Mouse (Mus musculus) left cerebral cortex, adult 8-10 months (tissue): ENCODE measurements at regions not wholly inside any gene's neighbourhood (a gene's known extent, or its start where the extent isn't known, plus 50 kb on each side); places are given as distances from the start of the nearest gene placed in this dataset.

Source experiments
- DNase-seq, 2 experiments: peaks; one replicate each; pipeline ENCODE4 v3.0.0; 2022; ENCODE audit warnings: low spot score in 2 of 2

DNA sequence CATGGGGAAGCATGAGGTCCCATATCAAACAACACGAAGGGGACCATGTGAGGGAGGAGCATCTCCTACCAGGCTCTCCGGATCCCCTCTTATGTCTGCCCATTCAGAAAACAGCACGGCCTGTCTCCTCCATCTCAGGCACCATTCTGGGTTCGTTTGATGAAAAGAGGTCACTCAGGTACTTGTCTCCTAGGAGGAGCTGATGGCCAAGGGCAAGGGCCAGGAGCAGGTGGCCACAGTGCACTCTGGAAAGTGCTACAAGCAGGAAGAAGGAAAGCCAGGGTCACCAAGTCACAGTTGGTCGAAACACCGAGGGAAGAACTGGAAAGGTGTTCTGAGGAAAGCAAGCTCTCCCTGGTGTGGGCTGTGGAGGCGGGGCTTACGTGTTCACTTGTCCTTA is 135.9 kb upstream of the Mkln1 start:
- DNase-seq = no peak

DNA sequence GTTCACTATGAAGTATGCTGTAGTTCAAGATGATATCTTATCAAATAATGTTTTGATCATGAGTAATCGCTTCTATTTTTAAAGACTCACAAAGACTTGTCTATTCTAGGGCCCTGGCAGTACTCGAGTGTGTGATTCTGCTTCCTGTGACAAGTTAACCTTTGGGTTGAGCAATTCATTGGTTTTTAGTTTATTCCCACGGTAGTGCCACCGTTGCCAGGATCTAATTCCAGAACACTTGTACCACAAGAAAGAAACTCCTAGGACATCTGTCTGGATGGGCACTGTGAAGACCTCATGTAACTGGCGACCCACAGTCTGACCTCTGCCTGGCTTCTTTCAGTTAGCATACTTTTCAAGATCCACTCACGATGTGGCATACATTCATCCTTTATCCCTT is 134.7 kb upstream of the Mkln1 start:
- DNase-seq = no peak

- no peak for DNase-seq
Measured at GRCm38 (mm10) chr6:31266441-31267040, 132.0 kb upstream of the Mkln1 start.

GRCm38 (mm10) chr6:31268057-31268456 is 130.5 kb upstream of the Mkln1 start:
- DNase-seq = no peak

GRCm38 (mm10) chr6:31273816-31274215 is 124.7 kb upstream of the Mkln1 start:
- DNase-seq = no peak

DNA sequence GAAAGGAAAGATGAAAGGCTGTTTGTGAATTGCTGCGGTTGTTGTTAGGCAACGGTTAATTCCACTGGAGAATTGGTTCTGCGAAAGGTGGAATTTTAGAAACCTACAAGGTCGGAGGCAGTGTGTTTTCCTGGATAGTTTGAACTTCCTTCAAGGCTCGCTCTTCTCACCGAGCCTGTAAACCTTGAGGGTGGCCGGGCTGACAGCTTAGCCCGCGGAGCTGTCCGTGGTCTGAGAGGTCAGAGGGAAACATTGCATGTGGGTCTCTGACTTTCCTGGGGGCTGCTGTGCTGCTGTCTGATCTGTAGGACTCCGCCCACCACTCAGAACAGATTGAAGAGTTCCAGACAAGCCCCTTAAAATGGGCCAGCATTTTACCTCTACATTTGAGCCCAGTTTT is 124.3 kb upstream of the Mkln1 start:
- DNase-seq = no peak

DNA sequence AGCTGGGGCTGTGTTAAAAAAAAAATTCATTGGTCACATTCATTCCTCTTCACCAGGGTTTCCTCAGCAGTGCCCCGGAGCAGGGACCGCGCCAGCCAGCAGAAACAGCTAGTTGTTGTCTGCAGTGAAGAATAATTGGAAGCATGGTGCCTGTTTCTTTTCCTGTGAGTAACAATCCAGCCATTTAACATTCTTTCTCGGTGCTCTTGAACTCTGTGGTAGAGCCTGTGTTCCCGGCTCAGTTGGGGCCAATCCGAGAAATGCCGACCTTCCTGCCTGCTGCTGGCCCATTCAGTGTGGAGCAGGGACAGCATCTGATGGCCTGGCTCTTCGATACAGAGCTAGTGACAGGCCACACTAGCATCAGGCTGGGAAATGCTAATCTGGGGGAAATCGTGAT is 120.7 kb upstream of the Mkln1 start:
- DNase-seq = no peak

DNA sequence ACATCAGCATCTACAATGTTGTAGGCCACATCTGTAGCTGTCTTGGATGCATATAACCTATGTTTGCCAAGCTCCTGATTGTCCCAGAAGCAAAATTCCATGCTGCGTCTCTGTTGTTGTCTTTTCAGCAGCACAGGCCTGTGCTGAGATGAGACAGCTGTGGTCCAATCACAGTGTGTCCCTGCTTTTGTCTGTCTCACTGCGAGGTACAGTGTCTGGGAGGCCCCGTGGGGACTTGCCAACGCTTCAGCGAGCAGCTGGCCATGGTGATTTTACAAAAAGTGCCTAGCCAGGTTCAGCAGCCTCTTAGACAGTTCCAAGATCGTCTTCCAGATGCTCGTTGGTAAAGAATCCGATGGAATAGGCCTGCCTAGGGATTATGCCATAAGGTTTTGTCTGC is 114.6 kb upstream of the Mkln1 start:
- no peak for DNase-seq

DNA sequence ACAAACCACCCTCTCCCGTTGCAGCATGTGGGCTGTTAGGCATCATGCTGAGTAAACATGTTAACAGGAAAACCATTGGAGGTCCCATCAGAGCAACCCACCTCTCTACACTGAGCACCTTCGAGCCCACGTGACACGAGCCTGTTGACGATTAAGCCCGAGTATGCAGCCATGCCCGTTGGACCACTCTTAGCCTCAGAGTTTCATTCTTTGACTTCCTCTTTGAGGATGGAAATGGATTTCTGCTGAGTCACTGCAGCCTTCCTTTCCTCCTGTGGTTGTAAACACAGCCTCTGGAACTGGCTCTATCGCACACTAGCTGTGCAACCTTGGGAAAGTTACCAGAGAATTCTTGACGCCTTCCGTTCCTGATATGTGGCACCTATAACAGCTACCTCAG is 114.1 kb upstream of the Mkln1 start:
- no peak for DNase-seq

GRCm38 (mm10) chr6:31285064-31285463 is 113.5 kb upstream of the Mkln1 start:
- DNase-seq = peak; percentile 68 to 86

- peak in 1 of 2 experiments; percentile 45 for DNase-seq
Measured at GRCm38 (mm10) chr6:31285981-31286737, 112.4 kb upstream of the Mkln1 start.

DNA sequence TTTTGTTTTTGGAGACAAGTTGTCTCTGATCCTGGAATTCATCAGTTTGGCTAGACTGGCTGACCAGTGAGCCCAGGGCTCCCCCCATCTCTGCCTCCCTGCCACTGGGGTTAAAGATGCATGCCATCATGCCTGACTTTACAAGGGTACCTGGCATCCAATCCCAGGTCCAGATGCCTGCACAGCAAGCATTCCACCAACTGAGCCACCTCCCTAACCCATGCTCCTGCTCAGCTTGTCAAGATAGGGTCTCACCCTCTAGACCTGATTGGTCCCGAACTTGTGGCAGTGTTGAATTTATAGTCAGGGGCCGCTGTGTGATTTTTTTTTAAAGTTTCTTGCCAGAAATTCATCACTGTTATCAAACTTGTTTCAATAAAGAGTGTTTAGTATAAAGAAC is 111.4 kb upstream of the Mkln1 start:
- no peak for DNase-seq

DNA sequence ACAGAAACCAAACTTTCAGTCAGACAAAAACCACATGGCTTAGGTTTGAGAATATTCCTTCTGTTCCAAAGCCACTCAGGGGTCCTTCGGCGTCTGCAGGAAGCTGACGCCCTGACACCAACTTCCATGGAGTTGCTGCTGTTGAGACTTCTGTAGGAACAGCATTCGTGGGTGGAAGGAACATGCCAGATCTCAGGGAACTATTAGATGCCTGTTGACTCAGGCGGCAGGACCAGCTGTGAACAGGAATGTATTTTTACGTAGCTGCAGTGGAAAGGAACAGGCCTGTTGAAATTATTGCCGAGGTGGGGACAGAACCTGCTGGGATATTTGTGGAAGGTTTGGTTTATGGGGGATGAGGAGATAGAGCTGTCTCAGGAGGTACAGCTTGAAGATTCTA is 110.8 kb upstream of the Mkln1 start:
- peak; percentile 30 to 72 for DNase-seq

GRCm38 (mm10) chr6:31288421-31289233 is 109.9 kb upstream of the Mkln1 start:
- DNase-seq = peak; percentile 56 to 76

GRCm38 (mm10) chr6:31289234-31289486 is 109.4 kb upstream of the Mkln1 start:
- no peak for DNase-seq

DNA sequence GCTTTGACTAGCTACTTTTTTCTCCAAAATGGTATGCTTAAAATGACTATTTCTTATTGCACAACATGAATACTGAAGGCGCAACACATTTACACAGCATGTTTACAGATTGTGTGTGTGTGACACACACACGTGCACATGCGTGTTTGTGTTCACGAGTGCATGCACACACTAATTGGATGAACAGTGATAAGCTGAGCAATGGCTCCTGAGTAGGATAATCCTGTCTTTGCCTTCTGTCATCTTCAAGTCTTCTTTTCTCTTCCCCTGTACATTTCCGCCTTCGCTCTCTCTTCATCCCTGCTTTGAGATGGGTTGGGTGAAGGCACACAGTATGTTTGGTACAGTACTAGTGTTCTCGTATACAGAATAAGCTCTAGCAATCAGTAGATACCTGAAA is 106.5 kb upstream of the Mkln1 start:
- no peak for DNase-seq

DNA sequence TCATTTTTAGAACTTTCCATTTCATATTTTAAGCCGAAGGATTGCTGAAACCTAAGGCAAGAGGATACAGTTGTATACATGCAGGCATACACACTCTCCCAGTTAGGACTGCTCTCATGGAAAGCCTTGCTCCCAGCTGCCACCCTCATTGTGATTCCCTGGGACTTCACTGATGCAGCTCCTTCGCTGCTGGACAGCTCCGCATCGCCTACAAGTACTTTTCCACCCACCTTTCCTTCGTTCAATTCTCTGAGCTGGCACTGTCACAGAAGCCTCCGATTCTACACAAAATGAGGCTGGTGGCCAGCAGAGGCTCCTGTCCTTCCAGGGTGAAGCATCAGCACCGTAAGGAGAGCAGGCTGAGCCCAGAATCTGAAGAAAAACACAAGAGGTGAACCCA is 105.5 kb upstream of the Mkln1 start:
- no peak for DNase-seq

GRCm38 (mm10) chr6:31299395-31299794 is 99.1 kb upstream of the Mkln1 start:
- DNase-seq = no peak

GRCm38 (mm10) chr6:31305736-31306135 is 92.8 kb upstream of the Mkln1 start:
- no peak for DNase-seq

- DNase-seq = no peak
Measured at GRCm38 (mm10) chr6:31307047-31307633, 91.4 kb upstream of the Mkln1 start.

DNA sequence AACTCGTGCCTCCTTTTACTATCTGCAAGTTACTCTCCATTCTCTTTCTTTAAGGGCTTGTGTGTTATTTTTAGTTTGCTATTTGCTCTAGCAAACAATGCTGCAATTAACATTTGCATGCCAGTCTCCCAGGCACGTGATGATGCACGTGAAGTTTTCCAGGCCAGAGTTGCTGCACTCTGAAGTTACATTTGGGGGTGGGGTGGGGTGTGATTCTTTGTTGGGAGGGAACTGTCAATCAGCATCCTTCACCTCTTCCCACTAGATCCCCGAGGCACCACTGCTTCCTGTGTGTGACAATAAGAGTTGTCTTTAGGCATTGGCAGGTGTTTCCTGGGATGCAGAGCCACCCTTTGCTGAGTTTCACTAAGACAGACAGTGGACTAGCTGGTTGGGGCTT is 90.6 kb upstream of the Mkln1 start:
- no peak for DNase-seq

DNA sequence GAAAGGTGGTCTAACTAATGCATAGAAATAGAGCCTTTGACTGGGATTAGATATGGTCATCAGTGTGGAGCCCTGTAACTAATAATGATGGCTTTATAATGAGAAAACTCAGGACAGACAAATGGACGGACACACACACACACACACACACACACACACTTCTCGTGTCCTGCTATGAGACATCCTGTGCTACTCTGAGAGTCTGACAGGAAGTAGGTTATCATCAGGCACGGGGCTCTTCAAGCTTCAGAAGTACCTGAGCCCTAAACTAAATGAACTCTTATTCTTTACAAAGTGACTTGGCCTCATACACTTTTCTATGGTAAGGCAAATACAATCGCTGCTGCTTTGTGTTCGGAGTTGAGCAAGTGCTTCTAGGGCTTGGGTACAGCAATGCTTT is 87.9 kb upstream of the Mkln1 start:
- no peak for DNase-seq
